Mouse (Mus musculus) megakaryocyte, embryonic 14.5 days (primary cell): ENCODE results near the gene Ptpro. TPM values are rescaled to one million over a fixed set of nuclear protein-coding genes. Genes with fewer than 3 reads are reported as not detected.

Experiments used
- H3K27me3 ChIP-seq: replicated peaks from 2 replicates; pipeline ENCODE3; 2012; ENCODE audit warnings: inconsistent platforms
- H3K36me3 ChIP-seq: replicated peaks from 2 replicates; pipeline ENCODE3; 2012; ENCODE audit warnings: low read length, inconsistent platforms, mixed read lengths
- H3K4me1 ChIP-seq: 2 replicates; pipeline ENCODE4 v1.6.1; 2012; ENCODE audit warnings: inconsistent platforms
- H3K4me3 ChIP-seq: replicated peaks from 2 replicates; pipeline ENCODE3; 2012; ENCODE audit warnings: moderate library complexity, mild to moderate bottlenecking, inconsistent platforms
- H3K9me3 ChIP-seq: 2 replicates; pipeline ENCODE4 v1.6.1; 2012; ENCODE audit warnings: inconsistent platforms
- FLI1 ChIP-seq: IDR thresholded peaks from 2 replicates; pipeline ENCODE4 v1.6.1; 2012; ENCODE audit warnings: low read length, inconsistent platforms, mixed read lengths
- GATA1 ChIP-seq: IDR thresholded peaks from 3 replicates; pipeline ENCODE4 v1.6.1; 2012; ENCODE audit warnings: mixed read lengths, low read length, inconsistent platforms, borderline replicate concordance
- polyA plus RNA-seq: library from polyadenylated mRNA; stranded (reverse); fragments of >175 nt; gene quantifications from 2 replicates; pipeline ENCODE4 v1.2.3, GENCODE M21; 2012; ENCODE audit warnings: low replicate concordance; ENCODE audit not compliant: insufficient read depth

The Ptpro gene
- polyA plus RNA-seq, 1 experiment: 0.29 TPM

DNA sequence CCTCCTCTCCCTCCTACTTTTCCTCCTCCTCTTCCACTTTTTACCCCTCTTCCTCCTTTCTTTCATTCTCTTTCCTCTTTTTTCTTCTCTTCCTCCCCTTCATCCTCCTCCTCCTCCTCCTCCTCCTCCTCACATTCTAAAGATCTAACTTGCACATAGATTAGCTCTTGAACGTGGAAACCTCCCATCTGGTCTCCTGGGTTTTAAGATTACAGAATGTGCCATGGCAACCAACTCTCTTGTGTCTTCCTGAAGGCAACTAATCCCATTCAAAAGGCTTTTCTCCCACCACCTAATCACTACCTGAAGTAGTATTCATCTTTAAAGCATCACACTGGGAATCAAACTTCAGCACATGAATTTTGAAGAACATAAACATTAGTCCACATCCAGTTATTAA, 67.5 kb downstream of the Ptpro start:
- H3K27me3 ChIP-seq: no peaks in the 10 kb centered on the region
- no peaks in the 10 kb centered on the region for H3K36me3 ChIP-seq
- peaks cover 16% of the 10 kb centered on the region for H3K9me3 ChIP-seq
- H3K4me1 ChIP-seq: no peaks in the 10 kb centered on the region
- H3K4me3 ChIP-seq: no peak overlapping the region
- TF ChIP-seq FLI1: no peak
- no peak for TF ChIP-seq GATA1

DNA sequence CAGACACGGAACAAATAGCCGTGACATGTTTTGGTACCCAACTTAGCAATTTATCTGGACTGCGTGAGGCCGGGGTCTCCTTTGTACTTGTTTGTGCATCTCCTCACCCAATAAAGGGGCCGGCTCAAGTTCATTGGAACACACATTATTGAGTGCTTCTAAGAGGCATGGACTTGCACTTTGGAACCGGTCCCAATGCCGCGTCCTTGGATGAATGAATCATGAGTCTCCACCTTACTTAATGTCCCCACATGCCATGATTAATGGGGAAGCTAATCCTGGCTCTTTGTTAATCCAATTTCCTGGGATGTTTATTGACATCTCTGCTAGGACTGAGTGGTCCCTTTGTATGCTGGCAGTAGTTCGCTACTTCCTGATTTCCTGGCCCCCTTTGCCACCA, 75.6 kb downstream of the Ptpro start:
- Histone ChIP-seq H3K4me1 (no peaks in the 10 kb centered on the region), H3K9me3 (peaks cover 25% of the 10 kb centered on the region), H3K27me3 (no peaks in the 10 kb centered on the region), H3K36me3 (no peaks in the 10 kb centered on the region), H3K4me3 (no peak overlapping the region)
- TF ChIP-seq FLI1 (no peak), GATA1 (no peak)

DNA sequence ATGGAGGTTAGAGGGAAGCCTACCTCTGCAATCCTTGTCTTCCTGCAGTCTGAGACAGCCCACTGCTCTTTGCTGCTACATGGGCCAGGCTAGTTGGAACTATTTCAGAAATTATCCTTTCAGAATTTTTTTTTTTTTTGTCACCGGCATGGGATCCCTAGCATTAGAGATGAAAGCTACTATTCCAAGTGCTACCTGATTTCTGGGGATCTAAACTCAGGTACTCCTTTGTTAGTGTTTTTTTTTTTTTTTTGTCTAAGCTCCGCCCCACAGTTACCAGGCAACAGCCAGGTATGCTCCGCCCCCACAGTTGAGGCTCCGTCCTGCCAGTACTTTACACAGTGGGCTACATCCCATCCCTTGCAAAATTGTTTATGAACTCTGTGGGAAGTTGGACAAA, 76.1 kb downstream of the Ptpro start:
- no peak overlapping the region for H3K4me3 ChIP-seq
- H3K36me3 ChIP-seq: no peaks in the 10 kb centered on the region
- TF ChIP-seq GATA1 (no peak), FLI1 (no peak)
- H3K27me3 ChIP-seq: no peaks in the 10 kb centered on the region
- peaks cover 28% of the 10 kb centered on the region for H3K9me3 ChIP-seq
- H3K4me1 ChIP-seq: no peaks in the 10 kb centered on the region

DNA sequence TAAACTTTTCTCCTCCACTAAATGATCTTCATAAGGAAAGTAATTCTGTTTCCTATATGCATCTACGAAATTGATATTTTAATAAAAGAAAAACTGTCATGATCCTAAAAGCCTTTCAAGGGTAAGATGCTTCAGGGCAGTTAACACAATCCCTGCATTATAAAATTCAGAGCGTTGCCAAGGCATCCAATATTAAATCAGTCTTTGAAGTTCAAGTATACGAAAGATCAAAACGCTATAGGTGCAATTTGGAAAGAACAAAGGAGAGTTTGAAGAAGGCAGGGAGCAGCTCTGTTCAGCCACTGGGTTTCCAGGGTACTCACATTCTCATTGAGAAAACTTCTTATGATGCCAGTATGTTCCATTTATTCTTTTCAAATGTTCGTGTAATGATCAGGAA, 78.7 kb downstream of the Ptpro start:
- Histone ChIP-seq H3K9me3 (peaks cover 28% of the 10 kb centered on the region), H3K4me1 (no peaks in the 10 kb centered on the region), H3K4me3 (no peak overlapping the region), H3K36me3 (no peaks in the 10 kb centered on the region), H3K27me3 (no peaks in the 10 kb centered on the region)
- TF ChIP-seq FLI1 (no peak), GATA1 (no peak)

DNA sequence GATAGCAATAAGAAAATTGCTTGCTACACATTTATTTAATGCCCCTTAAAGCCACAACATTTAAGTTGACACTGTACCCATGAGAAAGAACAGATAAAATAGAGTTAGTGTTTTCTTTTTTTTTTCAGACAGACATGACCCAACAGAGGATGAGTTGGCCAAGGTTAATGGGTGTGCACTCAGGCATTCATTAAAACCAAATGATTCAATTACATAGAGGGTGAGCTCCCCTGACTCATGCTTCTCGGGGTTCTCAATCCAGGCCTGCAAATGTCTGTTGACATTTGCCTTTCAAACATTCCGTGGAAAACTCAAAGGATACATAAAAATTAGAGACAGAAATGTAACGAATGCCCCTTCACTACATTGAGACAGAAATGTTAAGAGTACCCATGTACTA, 79.7 kb downstream of the Ptpro start:
- Histone ChIP-seq H3K4me3 (no peak overlapping the region), H3K36me3 (no peaks in the 10 kb centered on the region)
- no peak for TF ChIP-seq GATA1
- TF ChIP-seq FLI1: no peak

DNA sequence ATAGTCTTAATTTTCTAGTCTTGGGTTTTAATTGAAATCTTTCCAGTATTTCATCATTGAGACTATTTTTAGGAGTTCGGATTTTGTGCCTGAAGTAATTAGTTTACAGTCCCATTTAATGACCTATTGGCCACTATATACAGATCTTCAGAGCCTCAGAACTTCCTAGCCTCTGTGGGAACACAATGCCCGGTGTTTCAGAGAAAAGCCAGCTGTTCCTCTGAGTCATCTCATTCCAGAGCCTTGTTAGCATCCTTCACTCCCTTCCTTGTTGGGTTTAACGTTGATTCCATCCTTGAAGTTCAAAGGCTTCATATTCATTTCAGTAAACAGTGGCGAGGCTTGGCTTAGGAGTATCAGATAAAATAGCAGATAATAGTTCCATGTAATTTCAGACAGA, 87.0 kb downstream of the Ptpro start:
- H3K9me3 ChIP-seq: peaks cover 30% of the 10 kb centered on the region
- H3K36me3 ChIP-seq: no peaks in the 10 kb centered on the region
- TF ChIP-seq FLI1 (no peak), GATA1 (no peak)
- H3K4me1 ChIP-seq: no peaks in the 10 kb centered on the region
- H3K27me3 ChIP-seq: no peaks in the 10 kb centered on the region
- no peak overlapping the region for H3K4me3 ChIP-seq

More for the DNA sequence above, 79.7 kb downstream of the Ptpro start:
- Histone ChIP-seq H3K27me3 (no peaks in the 10 kb centered on the region), H3K4me1 (no peaks in the 10 kb centered on the region), H3K9me3 (peaks cover 34% of the 10 kb centered on the region)

DNA sequence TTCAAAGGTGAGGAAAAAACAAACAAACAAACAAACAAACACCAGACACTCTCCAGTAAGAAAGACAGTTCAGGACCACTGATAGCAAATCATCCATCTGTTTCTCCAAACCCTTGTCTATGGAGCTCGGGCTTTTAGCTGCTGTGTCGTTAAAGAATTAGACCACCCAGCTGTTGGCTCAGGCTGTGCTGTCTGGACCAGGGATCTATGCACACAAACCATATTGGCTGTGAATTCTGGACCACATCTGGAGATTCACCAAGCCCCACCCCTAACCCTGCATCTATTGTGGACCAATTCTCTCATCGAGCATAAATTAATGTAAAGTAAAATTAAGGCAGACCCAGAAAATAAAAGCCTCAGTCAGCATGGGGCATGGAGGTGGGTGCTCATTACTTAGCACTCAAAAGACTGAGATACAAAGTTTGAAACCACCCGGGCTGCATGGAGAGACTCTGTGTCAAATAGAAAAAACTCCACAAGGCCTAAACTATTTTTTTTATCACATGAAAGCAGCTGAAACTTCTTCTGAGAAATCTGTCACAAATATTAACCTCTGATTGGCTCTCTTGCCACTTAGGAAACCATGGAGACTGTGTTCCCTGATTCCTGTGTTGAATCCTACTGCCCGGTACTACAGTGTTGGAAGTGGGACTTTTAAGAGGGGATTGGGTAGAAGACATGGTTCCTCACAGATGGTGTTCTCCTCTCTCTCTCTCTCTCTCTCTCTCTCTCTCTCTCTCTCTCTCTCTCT, 91.7 kb downstream of the Ptpro start:
- Histone ChIP-seq H3K27me3 (no peaks in the 10 kb centered on the region), H3K36me3 (no peaks in the 10 kb centered on the region), H3K4me1 (no peaks in the 10 kb centered on the region), H3K9me3 (peaks cover 29% of the 10 kb centered on the region), H3K4me3 (no peak overlapping the region)
- TF ChIP-seq GATA1 (no peak), FLI1 (no peak)

DNA sequence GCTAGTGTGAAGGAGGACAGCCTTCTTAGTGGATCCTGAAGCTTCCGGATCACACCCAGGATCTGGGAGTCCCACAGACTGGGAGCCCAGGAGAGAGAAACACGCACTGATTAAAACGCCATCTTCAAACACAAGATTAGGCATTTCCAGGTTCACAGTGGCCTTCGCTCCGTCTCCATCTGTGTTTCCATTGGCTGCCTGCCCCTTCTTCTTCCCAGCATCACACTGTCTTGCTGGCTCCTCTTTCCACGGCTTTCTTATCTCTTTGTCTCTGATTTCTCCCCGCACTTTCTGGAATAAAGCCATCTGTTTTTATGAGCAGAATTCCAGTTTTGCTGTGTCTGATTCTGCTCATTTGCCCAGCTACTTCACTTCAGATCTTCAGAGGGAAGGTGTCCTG, 108.0 kb downstream of the Ptpro start:
- Histone ChIP-seq H3K27me3 (no peaks in the 10 kb centered on the region), H3K9me3 (peaks cover 16% of the 10 kb centered on the region), H3K4me3 (no peak overlapping the region), H3K36me3 (no peaks in the 10 kb centered on the region), H3K4me1 (no peaks in the 10 kb centered on the region)
- no peak for TF ChIP-seq FLI1
- no peak for TF ChIP-seq GATA1

DNA sequence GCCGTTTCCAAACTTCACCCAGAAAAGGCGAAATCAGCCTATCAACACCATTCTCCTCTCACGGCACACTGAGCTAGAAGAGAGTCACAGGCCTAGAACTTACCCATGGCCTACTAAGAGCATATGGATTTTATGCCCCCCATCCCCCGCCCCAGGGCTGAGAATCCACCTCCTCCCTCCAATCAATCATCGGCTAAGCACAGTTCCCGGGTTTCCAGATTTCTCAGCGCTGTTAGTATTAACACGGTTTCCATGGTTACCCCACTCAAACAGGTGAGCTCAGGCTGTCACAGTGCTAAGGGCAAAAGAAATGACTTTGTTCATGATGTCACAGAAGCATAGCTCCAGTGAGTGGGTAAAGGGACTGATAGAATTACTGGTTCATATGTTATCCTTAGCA, 110.1 kb downstream of the Ptpro start:
- no peaks in the 10 kb centered on the region for H3K4me1 ChIP-seq
- H3K9me3 ChIP-seq: peaks cover 16% of the 10 kb centered on the region
- no peak for TF ChIP-seq FLI1
- TF ChIP-seq GATA1: no peak
- no peaks in the 10 kb centered on the region for H3K27me3 ChIP-seq
- no peak overlapping the region for H3K4me3 ChIP-seq
- no peaks in the 10 kb centered on the region for H3K36me3 ChIP-seq

DNA sequence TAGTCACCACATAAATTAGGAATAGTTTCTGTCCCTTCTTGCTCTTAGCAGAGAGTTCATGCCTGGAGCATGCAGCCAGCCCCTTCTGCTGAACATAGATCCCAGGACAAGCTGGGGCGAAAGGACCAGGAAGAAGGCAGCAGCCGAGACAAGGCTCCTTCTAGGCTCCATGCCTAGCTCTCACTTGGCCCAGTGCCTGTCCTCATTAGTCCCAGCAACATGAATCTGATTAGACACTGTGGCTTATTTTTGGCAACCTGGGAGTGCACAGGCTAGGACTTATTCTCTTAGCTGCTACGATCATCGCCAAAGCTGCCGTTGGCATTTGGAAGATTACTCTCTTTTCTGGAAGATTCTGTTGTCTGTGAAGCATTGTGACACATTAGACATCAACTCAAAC, 112.6 kb downstream of the Ptpro start:
- Histone ChIP-seq H3K36me3 (no peaks in the 10 kb centered on the region), H3K4me3 (no peak overlapping the region)
- TF ChIP-seq FLI1: no peak
- no peak for TF ChIP-seq GATA1

DNA sequence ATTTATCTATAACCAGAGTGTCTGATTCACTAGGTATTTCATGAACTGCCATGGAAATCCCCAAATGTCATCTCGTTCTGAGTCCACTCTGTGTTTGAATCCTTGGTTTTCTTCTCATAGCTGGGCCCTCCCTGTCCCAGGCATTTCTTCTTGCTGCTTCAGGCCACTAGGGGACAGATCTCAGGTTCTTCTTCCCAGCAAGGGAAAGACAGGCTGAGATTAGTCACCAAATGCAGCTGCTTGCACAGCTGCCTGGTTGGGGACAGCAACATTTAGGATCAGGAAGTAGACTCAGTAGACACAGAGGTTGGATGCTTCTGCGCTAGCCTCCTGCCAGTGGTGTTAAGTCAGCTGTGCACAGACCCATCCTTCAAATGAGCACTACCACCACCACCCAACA, 113.5 kb downstream of the Ptpro start:
- Histone ChIP-seq H3K27me3 (no peaks in the 10 kb centered on the region), H3K4me1 (no peaks in the 10 kb centered on the region), H3K9me3 (peaks cover 5% of the 10 kb centered on the region), H3K36me3 (no peaks in the 10 kb centered on the region), H3K4me3 (no peak overlapping the region)
- no peak for TF ChIP-seq FLI1
- TF ChIP-seq GATA1: no peak

More for the DNA sequence above, 112.6 kb downstream of the Ptpro start:
- Histone ChIP-seq H3K27me3 (no peaks in the 10 kb centered on the region), H3K4me1 (no peaks in the 10 kb centered on the region), H3K9me3 (peaks cover 5% of the 10 kb centered on the region)
